Mouse (Mus musculus) WW6 (cell line): ENCODE data around the gene Il31ra.

Source experiments
- DNase-seq: peaks from one replicate; pipeline ENCODE4 v3.0.0-alpha.2; 2013; ENCODE audit warnings: low read depth, low spot score

Il31ra gene

GRCm38 (mm10) chr13:112508487-112508886 is 85.7 kb downstream of the Il31ra start:
- no peak for DNase-seq

GRCm38 (mm10) chr13:112507691-112508090 is 86.5 kb downstream of the Il31ra start:
- no peak for DNase-seq

- no peak for DNase-seq
Measured at GRCm38 (mm10) chr13:112506766-112507165, 87.4 kb downstream of the Il31ra start.

GRCm38 (mm10) chr13:112505436-112505835 is 88.7 kb downstream of the Il31ra start:
- DNase-seq: no peak

GRCm38 (mm10) chr13:112503846-112504245 is 90.3 kb downstream of the Il31ra start:
- no peak for DNase-seq

- no peak for DNase-seq
Measured at GRCm38 (mm10) chr13:112500466-112500865, 93.7 kb downstream of the Il31ra start.

- DNase-seq: no peak
Measured at GRCm38 (mm10) chr13:112500027-112500426, 94.1 kb downstream of the Il31ra start.

- no peak for DNase-seq
Measured at GRCm38 (mm10) chr13:112494590-112494989, 99.6 kb downstream of the Il31ra start.

GRCm38 (mm10) chr13:112492285-112492678 is 101.9 kb downstream of the Il31ra start:
- DNase-seq: no peak

- DNase-seq: no peak
Measured at GRCm38 (mm10) chr13:112491636-112492284, 102.4 kb downstream of the Il31ra start.

- no peak for DNase-seq
Measured at GRCm38 (mm10) chr13:112490036-112490435, 104.1 kb downstream of the Il31ra start.

- DNase-seq: no peak
Measured at GRCm38 (mm10) chr13:112486676-112487075, 107.5 kb downstream of the Il31ra start.

- DNase-seq: no peak
Measured at GRCm38 (mm10) chr13:112486236-112486635, 107.9 kb downstream of the Il31ra start.

- DNase-seq: no peak
Measured at GRCm38 (mm10) chr13:112483015-112483414, 111.1 kb downstream of the Il31ra start.

GRCm38 (mm10) chr13:112482525-112482924 is 111.6 kb downstream of the Il31ra start:
- no peak for DNase-seq

GRCm38 (mm10) chr13:112479926-112480325 is 114.2 kb downstream of the Il31ra start:
- no peak for DNase-seq

- DNase-seq: no peak
Measured at GRCm38 (mm10) chr13:112479032-112479431, 115.1 kb downstream of the Il31ra start.

GRCm38 (mm10) chr13:112473757-112474755 is 120.1 kb downstream of the Il31ra start:
- DNase-seq: no peak

GRCm38 (mm10) chr13:112472401-112473023 is 121.6 kb downstream of the Il31ra start:
- DNase-seq: no peak

GRCm38 (mm10) chr13:112471201-112471600 is 123.0 kb downstream of the Il31ra start:
- no peak for DNase-seq
